Mouse (Mus musculus) bone marrow, adult 2 months (tissue): ENCODE results near the gene Gabarap.

Experiments used
- CTCF ChIP-seq: fragments of 200-500 bp; IDR thresholded peaks from 2 replicates; pipeline ENCODE4 v1.5.1; 2011; ENCODE audit warnings: low read length, control low read depth; ENCODE audit not compliant: control insufficient read depth, insufficient read depth
- POLR2A ChIP-seq: fragments of 200-500 bp; IDR thresholded peaks from 2 replicates; pipeline ENCODE4 v1.6.1; 2011; ENCODE audit warnings: low read depth, mild to moderate bottlenecking, control low read depth, low read length, borderline replicate concordance; ENCODE audit not compliant: control insufficient read depth

- TF ChIP-seq CTCF (peak; percentile 56; the same call in 1 of the 2 replicates), POLR2A (no peak)
Measured at GRCm38 (mm10) chr11:70020731-70021263, 29.9 kb downstream of the Gabarap start.
